Mouse (Mus musculus): ENCODE results near the gene Kmt5a.

- no peak for TF ChIP-seq CTCF (IDR thresholded peaks at IDR 0.05; ENCODE audit: low read depth)
- no peak for TF ChIP-seq EP300 (IDR thresholded peaks at IDR 0.05; ENCODE audit: low read depth)
These were observed 61.8 kb downstream of the Kmt5a start for GRCm38 (mm10) chr5:124501541-124501940.
